Mouse (Mus musculus) macrophage (primary cell): ENCODE measurements at regions not wholly inside any gene's neighbourhood (a gene's known extent, or its start where the extent isn't known, plus 50 kb on each side); places are given as distances from the start of the nearest gene placed in this dataset.

Source experiments
- H3K27ac ChIP-seq: fragments of 350-480 bp; formaldehyde crosslinking; 2 replicates; pipeline ENCODE4 v1.9.0; 2021
- H3K36me3 ChIP-seq: fragments of 350-480 bp; formaldehyde crosslinking; 2 replicates; pipeline ENCODE4 v1.9.0; 2021; ENCODE audit errors: inconsistent target
- H3K4me3 ChIP-seq: fragments of 350-480 bp; formaldehyde crosslinking; 2 replicates; pipeline ENCODE4 v1.9.0; 2021; ENCODE audit errors: inconsistent target
- H3K79me2 ChIP-seq: fragments of 350-480 bp; formaldehyde crosslinking; 2 replicates; pipeline ENCODE4 v1.9.0; 2021; ENCODE audit errors: inconsistent target
- WGBS: methylation state at CpG from one replicate; pipeline ENCODE4 v1.1.7; 2026; ENCODE audit warnings: inconsistent platforms; ENCODE audit not compliant: missing documents; 5-methylcytosine and 5-hydroxymethylcytosine counted together

DNA sequence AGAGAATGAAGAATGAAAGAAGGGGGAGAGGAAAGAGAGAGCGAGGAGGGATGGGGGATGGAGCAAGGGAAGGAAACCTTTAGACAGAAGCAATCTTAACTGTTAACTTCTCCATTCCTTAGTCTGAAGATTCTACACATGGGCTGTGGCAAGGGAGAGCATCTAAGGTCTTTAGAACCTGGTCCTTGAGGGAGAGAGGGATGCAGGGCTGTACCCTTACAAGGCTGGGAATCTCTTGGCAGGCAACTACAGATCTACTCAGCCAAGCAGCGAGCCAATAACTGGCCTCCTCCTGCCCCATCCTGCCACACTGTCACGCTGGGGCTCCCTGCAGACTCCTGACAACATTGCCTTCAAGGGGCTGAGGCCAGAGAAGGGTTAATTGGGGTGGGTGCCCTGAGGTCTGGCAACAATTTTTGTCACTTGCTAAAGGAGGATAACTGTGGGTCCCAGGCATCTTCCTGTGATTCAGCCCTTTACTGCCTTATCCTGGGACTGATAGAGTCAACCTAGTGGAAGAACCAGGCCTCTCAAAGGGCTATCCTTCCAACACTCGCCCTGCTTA lies 205.7 kb downstream of the Rpap3 start:
- H3K27ac ChIP-seq = no peak overlapping the region
- WGBS = 92% methylated on average over 3 of the region's 4 CpGs
- H3K4me3 ChIP-seq = no peak overlapping the region
- H3K36me3 ChIP-seq = no peaks in the 10 kb centered on the region
- no peaks in the 10 kb centered on the region for H3K79me2 ChIP-seq

DNA sequence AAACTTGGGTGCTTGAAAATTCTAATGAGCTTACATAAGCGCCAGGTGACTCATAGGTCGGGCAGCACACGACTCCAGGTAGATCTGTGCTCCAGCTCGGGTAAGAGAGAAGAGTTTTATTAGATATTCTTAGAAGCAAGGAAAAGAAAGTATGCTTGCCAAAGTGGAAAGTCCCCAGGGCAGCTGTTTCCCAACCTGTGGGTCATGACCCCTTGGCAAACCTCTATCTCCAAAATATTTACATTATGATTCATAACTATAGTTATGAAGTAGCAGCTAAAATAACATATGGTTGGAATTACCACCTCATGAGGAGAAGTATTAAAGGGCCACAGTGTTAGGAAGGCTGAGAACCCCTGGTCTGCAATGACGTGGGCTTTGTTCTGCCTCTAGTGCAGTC lies 206.4 kb downstream of the Rpap3 start:
- no peaks in the 10 kb centered on the region for H3K79me2 ChIP-seq
- no peaks in the 10 kb centered on the region for H3K36me3 ChIP-seq
- H3K27ac ChIP-seq = no peak overlapping the region
- no peak overlapping the region for H3K4me3 ChIP-seq
- 96% methylated on average over 5 of the region's 5 CpGs for WGBS

- no peak overlapping the region for H3K4me3 ChIP-seq
- H3K27ac ChIP-seq = no peak overlapping the region
- H3K79me2 ChIP-seq = no peaks in the 10 kb centered on the region
- WGBS = 97% methylated on average over 3 of the region's 3 CpGs
- no peaks in the 10 kb centered on the region for H3K36me3 ChIP-seq
Measured at GRCm38 (mm10) chr15:97498375-97498774, 207.2 kb downstream of the Rpap3 start.

GRCm38 (mm10) chr15:97496026-97496425 lies 209.6 kb downstream of the Rpap3 start:
- Histone ChIP-seq H3K4me3 (no peak overlapping the region), H3K79me2 (no peaks in the 10 kb centered on the region), H3K27ac (no peak overlapping the region), H3K36me3 (no peaks in the 10 kb centered on the region)
- WGBS = 88% methylated on average over 3 of the region's 3 CpGs

DNA sequence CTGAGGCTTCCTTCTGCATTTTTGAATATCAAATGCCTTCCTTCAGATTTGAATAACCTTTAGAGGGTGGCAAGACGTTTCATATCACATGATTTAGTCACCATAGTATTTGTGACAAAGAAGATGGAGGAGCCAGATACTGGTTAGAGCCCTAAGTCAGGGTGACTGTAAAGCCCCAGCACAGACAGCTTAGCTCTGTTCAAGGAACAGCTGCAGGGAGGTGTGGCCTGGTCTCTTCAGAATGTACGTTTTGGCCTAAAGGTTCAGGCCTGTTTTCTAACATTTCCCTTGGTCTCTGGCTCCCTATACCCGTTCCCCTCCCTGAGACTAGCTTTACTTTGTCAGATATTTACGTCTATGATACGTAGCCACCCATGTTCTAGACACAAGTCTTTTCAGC lies 212.3 kb downstream of the Rpap3 start:
- 89% methylated on average over 5 of the region's 5 CpGs for WGBS
- no peaks in the 10 kb centered on the region for H3K36me3 ChIP-seq

GRCm38 (mm10) chr15:97491796-97492195 lies 213.8 kb downstream of the Rpap3 start:
- no peaks in the 10 kb centered on the region for H3K36me3 ChIP-seq
- WGBS = 83% methylated on average over 7 of the region's 7 CpGs
- no peaks in the 10 kb centered on the region for H3K79me2 ChIP-seq
- no peak overlapping the region for H3K27ac ChIP-seq
- H3K4me3 ChIP-seq = no peak overlapping the region

More for the DNA sequence above, 212.3 kb downstream of the Rpap3 start:
- H3K27ac ChIP-seq = no peak overlapping the region
- no peaks in the 10 kb centered on the region for H3K79me2 ChIP-seq
- no peak overlapping the region for H3K4me3 ChIP-seq

DNA sequence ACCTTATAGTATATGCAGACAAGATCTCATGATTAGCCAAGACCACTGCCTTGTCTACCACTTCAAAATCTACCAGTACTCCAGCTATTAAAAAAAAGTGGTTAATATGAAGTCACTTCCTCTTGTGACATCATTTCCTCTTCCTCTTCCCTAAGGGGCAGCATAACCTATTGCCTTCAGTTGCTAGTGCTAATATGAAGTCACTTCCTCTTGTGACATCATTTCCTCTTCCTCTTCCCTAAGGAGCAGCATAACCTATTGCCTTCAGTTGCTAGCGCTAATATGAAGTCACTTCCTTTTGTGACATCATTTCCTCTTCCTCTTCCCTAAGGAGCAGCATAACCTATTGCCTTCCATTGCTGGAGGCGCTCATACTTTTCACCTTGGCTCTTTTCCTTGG lies 218.2 kb downstream of the Rpap3 start:
- Histone ChIP-seq H3K36me3 (no peaks in the 10 kb centered on the region), H3K79me2 (no peaks in the 10 kb centered on the region), H3K27ac (no peak overlapping the region), H3K4me3 (no peak overlapping the region)
- 90% methylated on average over 2 of the region's 2 CpGs for WGBS

- no peaks in the 10 kb centered on the region for H3K36me3 ChIP-seq
- no peaks in the 10 kb centered on the region for H3K79me2 ChIP-seq
- H3K27ac ChIP-seq = no peak overlapping the region
- 92% methylated on average over 15 of the region's 15 CpGs for WGBS
- no peak overlapping the region for H3K4me3 ChIP-seq
Measured at GRCm38 (mm10) chr15:97471986-97472779, 225.1 kb upstream of the Amigo2 start.

DNA sequence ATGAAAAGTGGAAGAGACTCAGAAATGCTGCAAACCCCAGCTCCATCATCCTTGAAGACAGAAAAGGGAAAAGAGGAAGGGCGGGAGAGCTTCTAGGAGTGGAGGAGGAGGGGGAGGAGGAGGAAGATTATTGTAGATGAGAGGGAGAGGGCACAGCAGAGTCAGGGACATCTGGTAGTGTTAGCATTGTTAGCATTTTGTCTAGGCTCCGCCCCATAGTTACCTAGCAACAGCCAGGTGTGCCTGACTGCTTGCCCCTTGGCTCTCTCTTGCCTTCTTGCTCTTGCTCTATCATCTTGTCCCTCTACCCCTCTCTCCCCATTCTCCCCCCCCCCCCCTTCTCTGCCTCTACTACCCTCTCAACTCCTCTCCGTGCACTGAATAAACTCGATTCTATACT lies 224.4 kb upstream of the Amigo2 start:
- no peak overlapping the region for H3K4me3 ChIP-seq
- H3K27ac ChIP-seq = no peak overlapping the region
- no peaks in the 10 kb centered on the region for H3K79me2 ChIP-seq
- no peaks in the 10 kb centered on the region for H3K36me3 ChIP-seq
- WGBS = 95% methylated on average over 2 of the region's 4 CpGs

GRCm38 (mm10) chr15:97469684-97470344 lies 222.7 kb upstream of the Amigo2 start:
- Histone ChIP-seq H3K36me3 (no peaks in the 10 kb centered on the region), H3K27ac (no peak overlapping the region), H3K79me2 (no peaks in the 10 kb centered on the region), H3K4me3 (no peak overlapping the region)
- WGBS = 67% methylated on average over 19 of the region's 19 CpGs

- no peak overlapping the region for H3K4me3 ChIP-seq
- 58% methylated on average over 23 of the region's 23 CpGs for WGBS
- H3K27ac ChIP-seq = no peak overlapping the region
- no peaks in the 10 kb centered on the region for H3K36me3 ChIP-seq
- no peaks in the 10 kb centered on the region for H3K79me2 ChIP-seq
Measured at GRCm38 (mm10) chr15:97468732-97469683, 221.9 kb upstream of the Amigo2 start.

DNA sequence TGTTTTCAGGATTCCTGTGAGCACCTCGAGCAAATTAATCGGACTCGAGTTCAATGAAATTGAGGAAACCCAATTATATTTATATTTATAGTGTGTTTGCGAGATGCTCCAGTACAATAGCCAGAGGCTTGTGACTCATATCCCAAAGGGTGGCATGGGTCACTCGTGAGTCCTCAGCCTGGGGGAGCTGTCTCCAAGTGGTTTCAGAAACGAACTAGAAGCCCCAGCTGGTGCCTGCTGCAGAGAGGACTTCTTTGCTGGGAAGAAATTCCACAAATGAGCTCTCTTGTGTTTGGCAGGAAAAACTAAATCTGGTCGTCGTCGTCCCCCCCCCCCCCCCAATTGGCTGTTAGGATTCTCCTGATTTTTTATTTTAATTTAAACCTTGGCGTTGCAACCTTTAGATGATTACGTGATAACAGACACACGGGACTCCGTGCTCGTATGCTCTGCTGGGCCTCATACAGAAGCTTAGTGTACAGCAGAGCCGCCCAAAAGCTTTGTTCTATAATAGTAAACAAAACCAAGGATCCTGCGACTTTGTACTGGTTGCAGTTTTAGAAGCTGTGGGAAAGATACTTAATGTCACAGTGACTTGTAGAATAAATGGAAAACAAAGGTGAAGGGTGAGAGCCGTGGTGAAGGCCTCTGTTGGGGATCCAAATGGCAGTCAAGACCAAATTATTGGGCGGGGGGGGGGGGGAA lies 220.8 kb upstream of the Amigo2 start:
- WGBS = 94% methylated on average over 17 of the region's 18 CpGs
- H3K4me3 ChIP-seq = no peak overlapping the region
- H3K79me2 ChIP-seq = no peaks in the 10 kb centered on the region
- H3K36me3 ChIP-seq = no peaks in the 10 kb centered on the region
- no peak overlapping the region for H3K27ac ChIP-seq

- 95% methylated on average over 10 of the region's 10 CpGs for WGBS
- Histone ChIP-seq H3K4me3 (no peak overlapping the region), H3K79me2 (no peaks in the 10 kb centered on the region), H3K27ac (no peak overlapping the region), H3K36me3 (no peaks in the 10 kb centered on the region)
Measured at GRCm38 (mm10) chr15:97466906-97467465, 219.9 kb upstream of the Amigo2 start.

DNA sequence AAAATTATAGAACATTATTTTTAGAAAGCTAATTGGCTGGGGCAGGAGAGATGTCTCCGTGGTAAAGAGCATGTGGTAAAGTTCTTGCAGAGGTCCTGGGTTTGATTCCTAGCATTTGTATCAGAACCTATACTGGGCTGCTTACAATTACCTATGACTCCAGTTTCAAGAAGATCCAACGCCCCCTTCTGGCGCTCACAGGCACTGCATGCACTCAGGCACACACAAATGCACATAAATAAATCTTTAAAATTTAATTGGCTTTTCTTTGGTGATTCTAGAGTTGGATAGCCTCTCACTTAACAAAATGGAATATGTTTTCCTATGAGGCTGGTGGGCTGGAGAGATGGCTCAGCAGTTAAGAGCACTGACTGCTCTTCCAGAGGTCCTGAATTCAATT lies 219.0 kb upstream of the Amigo2 start:
- Histone ChIP-seq H3K79me2 (no peaks in the 10 kb centered on the region), H3K27ac (no peak overlapping the region), H3K36me3 (no peaks in the 10 kb centered on the region), H3K4me3 (no peak overlapping the region)
- 67% methylated on average over 3 of the region's 3 CpGs for WGBS
